Mouse (Mus musculus): ENCODE measurements around the gene Spire2.

DNA sequence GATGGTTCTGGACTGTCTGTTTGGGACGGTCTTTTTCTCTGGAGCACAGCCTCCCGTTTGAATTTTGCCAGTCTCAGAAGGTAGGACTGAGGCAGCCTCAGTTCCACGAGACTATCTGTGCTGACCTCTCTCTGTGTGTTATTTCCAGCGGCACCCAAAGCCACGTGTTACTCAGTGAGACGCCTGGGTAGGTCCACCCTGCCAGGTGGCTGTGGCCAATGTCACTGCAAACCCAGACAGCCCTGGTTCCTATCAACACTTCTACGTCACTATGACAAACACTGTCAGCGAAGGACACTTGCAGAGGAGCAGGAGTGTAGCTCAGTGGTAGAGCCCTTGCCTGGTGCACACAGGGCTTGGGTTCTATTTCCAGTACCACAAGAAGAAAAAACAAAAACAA is 40.8 kb upstream of the Spire2 start:
- no peak for TF ChIP-seq CTCF (IDR thresholded peaks at IDR 0.05; ENCODE audit: extremely low read depth, insufficient read length, insufficient replicate concordance, low read depth, low read length)
- TF ChIP-seq POLR2A (IDR thresholded peaks at IDR 0.05; ENCODE audit: low read depth, low read length): no peak
